In the genomic region with DNA sequence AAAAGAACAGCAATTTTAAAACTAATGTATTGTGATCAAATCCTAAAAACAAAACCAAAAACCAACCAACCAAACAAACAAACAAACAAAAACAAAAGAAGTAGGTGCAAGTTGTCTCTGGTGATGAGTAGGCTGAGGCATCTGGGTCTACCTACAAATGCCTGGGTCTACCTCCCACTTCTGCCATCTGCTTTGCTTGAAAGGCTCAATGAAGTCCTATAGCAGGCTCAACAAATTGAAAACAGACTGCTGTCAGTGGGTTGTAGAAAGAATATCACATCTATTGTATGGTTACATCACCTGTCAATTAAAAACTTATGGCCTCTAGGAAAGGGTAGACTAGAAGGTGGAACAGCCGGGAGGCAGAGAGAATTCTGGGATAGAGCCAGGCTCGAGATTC, we compare ENCODE assay signal across 28 mouse cellular contexts.
"Had no signal": no experiment of that assay in that cellular context is flagged by ENCODE, and none has a peak within 500 bp of the region (broad histone marks: within the 10 kb centered on the region; RNA-seq: fewer than 3 reads in every experiment).

No protein-coding gene starts in this region.

- H3K9me3 ChIP-seq: limb, embryonic 10.5 days; limb, embryonic 12.5 days; limb, embryonic 13.5 days; limb, embryonic 15.5 days; liver, embryonic 12.5 days; liver, embryonic 13.5 days; liver, embryonic 15.5 days; lung, embryonic 15.5 days; midbrain, embryonic 10.5 days; midbrain, embryonic 12.5 days; midbrain, embryonic 13.5 days; midbrain, embryonic 15.5 days; neural tube, embryonic 12.5 days; neural tube, embryonic 13.5 days had no signal

- DNase-seq: left cerebral cortex, postnatal 4 days; liver; liver, embryonic 13.5 days; liver, postnatal 0 days; lung, adult 18-20 months; lung, adult 2 months; lung, embryonic 14.5 days; lung, postnatal 10 days; lung, postnatal 14 days; lung, postnatal 36 days; midbrain, embryonic 14.5 days had no signal

- H3K4me3 ChIP-seq: limb, embryonic 10.5 days; limb, embryonic 12.5 days; limb, embryonic 13.5 days; limb, embryonic 15.5 days; liver, embryonic 12.5 days; liver, embryonic 13.5 days; liver, embryonic 15.5 days; lung, embryonic 15.5 days; midbrain, embryonic 10.5 days; midbrain, embryonic 12.5 days; midbrain, embryonic 13.5 days; midbrain, embryonic 15.5 days; myocyte; neural tube, embryonic 12.5 days; neural tube, embryonic 13.5 days had no signal

- H3K27ac ChIP-seq: limb, embryonic 10.5 days; limb, embryonic 12.5 days; limb, embryonic 13.5 days; limb, embryonic 15.5 days; liver, embryonic 12.5 days; liver, embryonic 13.5 days; liver, embryonic 14.5 days; liver, embryonic 15.5 days; lung, embryonic 15.5 days; macrophage; midbrain, embryonic 10.5 days; midbrain, embryonic 12.5 days; midbrain, embryonic 13.5 days; midbrain, embryonic 15.5 days; neural tube, embryonic 12.5 days; neural tube, embryonic 13.5 days had no signal

- H3K4me1 ChIP-seq: limb, embryonic 10.5 days; limb, embryonic 12.5 days; limb, embryonic 13.5 days; limb, embryonic 15.5 days; liver, embryonic 12.5 days; liver, embryonic 13.5 days; liver, embryonic 15.5 days; megakaryocyte, embryonic 14.5 days; midbrain, embryonic 10.5 days; midbrain, embryonic 12.5 days; midbrain, embryonic 13.5 days; midbrain, embryonic 15.5 days; neural tube, embryonic 12.5 days; neural tube, embryonic 13.5 days had no signal

- H3K36me3 ChIP-seq: limb, embryonic 10.5 days; limb, embryonic 12.5 days; limb, embryonic 13.5 days; limb, embryonic 15.5 days; liver, embryonic 12.5 days; liver, embryonic 13.5 days; liver, embryonic 15.5 days; lung, embryonic 15.5 days; midbrain, embryonic 10.5 days; midbrain, embryonic 12.5 days; midbrain, embryonic 13.5 days; midbrain, embryonic 15.5 days; neural tube, embryonic 12.5 days; neural tube, embryonic 13.5 days had no signal

- H3K27me3 ChIP-seq: limb, embryonic 12.5 days; limb, embryonic 13.5 days; limb, embryonic 15.5 days; liver, embryonic 12.5 days; liver, embryonic 13.5 days; liver, embryonic 15.5 days; lung, embryonic 15.5 days; megakaryocyte, embryonic 14.5 days; midbrain, embryonic 12.5 days; midbrain, embryonic 13.5 days; midbrain, embryonic 15.5 days; neural tube, embryonic 12.5 days; neural tube, embryonic 13.5 days had no signal
